Mouse (Mus musculus) brain, adult 2 months (tissue): ENCODE data around the gene Edn2.

Experiments
- DNase-seq: peaks from one replicate; pipeline ENCODE4 v3.0.0; 2011; ENCODE audit warnings: low read depth, low spot score

The Edn2 gene

DNA sequence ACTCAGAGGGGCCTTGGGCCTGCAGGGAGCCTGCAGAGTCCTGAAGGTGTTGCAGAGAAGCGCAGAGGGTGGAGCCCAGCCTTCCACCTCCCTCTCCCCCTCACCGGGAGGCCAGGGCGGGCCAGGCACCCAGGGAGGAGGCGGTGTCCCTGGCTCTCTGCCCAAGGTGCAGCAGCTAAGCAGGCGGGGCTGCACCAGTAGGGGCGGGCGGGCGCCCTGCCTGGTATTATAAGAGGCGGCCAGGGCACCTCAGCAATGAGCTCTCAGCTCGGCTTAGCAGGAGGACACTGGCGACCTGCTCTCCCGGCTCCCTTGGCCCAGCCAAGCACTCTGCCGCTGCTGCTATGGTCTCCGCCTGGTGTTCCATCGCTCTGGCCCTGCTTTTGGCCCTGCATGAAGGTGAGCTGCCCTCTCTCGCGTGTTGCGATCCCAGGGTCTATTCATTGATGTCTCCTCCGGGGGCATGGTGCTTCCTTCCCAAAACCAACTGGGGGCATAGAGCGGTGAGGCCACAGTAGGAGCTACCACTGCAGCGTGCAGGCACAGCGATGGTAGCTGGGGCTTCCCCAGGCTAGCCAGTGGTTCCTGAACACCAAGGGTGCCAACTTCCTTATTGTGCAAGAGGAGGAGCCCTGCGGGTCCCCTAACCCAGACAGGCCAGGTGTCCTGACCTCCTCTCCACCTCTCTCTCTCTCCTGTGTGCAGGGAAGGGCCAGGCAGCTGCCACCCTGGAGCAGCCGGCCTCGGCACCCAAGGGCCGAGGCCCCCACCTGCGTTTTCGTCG is at the start of gene Edn2:
TSS of gene Edn2 (plus strand) at position 41 of the 784 bp plus-strand sequence.
- DNase-seq: no peak

DNA sequence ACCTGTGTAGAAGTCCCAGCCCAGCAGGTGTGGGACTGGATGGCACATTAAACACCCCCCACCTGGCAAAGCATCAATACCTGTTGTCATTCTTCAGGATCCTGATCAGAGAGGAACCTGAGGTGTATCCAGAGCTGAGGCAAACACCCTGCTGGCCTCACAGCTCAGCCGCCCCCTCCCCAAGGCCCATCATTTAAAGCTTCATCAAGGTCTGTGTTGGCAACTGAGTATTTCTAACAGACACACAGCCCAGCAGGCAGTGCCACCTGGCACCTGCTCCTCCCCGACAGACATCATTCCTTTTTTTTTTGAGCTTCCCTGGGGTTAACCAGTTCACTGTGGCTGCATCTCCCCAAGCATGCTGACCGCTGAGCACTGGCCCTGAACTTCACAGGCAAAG is 45.5 kb upstream of the Edn2 start:
- DNase-seq: peak; percentile 31

DNA sequence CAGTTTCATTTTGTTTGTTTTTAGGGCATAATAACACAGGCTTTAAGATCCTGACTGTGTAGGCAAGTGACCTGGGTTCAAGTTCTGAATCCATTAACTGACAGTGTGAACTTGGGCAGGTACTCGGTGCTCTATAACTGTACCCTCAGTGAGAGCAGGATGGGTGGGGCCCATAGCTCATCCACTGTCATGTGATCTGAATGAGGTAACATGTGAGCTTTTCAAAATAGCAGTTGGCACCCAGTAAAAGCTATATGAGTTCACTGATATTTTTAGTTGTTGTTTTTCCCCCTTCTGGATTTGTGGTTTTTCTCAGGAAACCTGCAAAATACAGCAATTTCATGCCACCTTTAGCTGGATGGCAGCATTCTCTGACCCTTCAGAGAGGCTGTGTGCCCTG is 44.7 kb upstream of the Edn2 start:
- peak; percentile 50 for DNase-seq

DNA sequence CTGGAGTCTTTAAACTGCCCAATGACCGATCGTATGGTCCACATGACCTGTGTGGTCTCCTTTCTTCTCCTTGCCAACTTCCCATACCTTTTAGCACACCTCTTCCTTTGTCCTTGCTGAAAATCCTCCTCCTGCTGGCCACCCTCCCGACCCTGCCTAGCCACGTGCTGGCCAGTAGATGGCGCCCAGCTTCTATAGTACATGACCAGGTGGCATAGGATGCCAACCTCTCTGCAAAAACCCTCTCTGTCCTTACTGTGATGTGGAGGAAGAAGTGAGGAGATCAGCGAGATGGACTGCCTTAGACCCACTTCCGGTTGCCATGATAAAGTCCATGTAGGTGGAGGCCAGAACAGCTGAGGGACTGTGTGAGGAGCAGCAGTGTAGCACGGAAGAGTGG is 40.7 kb upstream of the Edn2 start:
- peak; percentile 83 for DNase-seq

DNA sequence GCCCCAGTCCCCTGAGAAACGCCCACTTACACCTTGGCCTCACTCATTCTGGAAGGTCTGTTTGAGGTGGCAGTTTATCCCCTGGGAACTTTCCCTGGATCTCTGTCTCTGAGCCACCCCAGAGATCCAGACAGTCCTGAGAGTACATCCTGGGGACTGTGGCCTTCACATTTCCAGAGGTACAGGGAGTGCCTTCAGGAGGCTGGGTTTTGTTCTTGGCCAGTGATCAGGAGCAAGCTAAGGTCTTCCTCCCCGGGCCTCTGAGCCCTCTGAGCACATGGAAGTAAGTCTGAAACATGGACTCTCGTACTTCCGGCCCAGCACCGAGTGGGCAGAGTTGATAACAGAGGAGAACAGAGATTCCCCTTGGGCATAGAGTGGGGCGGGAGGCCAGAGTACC is 36.4 kb upstream of the Edn2 start:
- DNase-seq: no peak

DNA sequence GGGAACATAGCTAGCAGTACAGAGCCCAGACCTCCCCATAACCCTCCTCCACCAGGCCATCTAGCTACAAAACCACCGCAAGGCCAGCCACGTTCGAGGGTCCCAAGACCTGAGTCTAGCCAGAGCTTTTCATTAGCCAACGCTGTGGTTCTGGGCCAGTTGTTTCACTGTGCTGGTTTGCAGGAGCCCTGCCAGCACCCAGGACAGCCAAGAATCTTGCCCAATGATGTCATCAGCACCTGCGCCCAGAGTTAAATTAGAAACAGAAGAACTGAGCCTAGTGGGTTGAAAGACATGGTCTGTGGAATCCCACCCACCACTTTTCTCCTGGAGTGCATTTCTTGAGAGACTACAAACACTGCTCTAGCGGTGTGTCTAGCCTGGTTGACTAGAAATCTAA is 35.0 kb upstream of the Edn2 start:
- DNase-seq: peak; percentile 59

DNA sequence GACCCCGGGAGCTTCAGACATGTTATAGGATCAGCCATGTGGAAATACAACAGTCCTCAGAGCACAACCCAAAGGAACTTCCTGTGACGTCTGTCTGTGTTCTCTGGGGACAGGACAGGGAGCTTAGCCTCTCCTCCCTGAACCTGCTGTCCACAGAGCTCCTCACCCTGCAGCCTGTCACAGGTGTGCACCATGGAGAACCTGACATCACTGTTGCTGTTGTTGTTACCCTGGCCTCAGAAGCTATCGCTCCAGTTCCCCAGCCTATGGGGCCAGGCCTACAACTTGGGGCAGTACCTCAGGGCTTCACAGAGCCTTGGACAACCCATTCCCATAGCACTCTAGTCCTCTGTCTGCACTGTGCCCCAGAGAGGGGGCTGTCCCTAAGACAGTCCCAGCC is 33.7 kb upstream of the Edn2 start:
- no peak for DNase-seq

DNA sequence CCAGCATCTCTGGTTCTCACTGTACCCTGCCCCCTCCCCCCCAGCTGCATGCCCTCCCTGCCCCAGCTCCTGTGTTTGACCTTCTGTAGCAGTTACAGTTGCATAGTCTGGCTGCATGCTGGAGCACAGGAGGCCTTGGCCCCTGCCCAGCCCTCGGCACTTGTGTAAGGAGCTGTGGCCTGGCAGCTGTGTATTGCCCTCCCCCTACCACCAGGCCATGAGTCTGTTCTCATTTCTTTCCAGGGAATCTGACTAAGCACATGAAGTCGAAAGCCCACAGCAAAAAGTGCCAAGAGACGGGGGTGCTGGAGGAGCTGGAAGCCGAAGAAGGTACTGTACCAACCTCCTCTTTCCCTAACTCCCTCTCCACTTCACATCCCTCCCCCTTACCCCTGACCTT is 33.0 kb upstream of the Edn2 start:
- peak; percentile 81 for DNase-seq

DNA sequence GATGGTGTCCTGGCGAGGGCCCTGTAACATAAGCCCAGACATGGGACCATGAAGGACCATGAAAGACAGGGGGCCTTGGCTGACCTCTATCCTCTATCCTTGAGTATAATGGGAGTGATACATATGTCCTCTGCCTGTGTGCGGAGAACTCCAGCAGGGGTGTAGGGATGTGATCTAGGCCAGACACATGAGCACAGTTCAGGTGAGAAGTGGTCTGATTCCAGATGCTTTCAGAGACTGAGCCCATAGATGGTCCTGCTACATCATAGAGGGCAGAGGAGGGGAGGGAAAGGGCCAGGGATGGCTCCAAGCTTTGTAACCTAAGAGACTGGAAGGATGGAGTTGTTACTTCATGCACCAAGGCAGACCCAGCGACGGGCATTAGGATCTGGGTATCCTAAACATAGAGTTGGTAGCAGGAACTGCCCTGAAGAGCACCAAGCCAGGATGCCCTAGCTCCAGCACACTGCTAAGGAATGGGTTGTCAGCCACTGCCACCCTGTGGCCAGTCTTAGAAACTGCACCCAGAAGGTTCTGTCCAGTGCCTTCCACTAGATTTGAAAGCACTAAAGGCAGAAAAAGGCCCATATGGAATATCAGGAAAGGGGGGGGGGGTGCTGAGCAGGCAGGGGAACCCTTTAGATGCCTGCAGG is 31.6 kb upstream of the Edn2 start:
- DNase-seq: peak; percentile 85

DNA sequence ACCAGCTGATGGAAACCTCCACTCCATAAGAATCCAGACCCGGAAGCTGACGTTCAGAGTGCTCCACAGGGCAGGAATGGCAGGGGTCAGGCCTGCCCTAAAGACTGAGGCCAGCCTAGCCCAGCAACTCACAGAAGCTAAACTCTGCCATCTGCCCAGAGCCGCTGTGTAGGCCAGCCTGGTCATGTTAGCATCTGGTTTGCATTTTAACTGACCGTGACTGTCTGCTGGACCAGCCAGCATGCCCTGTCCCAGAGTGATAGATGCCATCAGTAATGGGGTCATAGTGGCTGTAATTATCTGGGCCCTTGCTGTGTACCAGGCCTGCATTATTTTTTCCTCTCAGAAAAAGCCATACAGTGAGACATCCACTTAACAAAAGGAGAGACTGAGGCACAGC is 30.1 kb upstream of the Edn2 start:
- DNase-seq: no peak

DNA sequence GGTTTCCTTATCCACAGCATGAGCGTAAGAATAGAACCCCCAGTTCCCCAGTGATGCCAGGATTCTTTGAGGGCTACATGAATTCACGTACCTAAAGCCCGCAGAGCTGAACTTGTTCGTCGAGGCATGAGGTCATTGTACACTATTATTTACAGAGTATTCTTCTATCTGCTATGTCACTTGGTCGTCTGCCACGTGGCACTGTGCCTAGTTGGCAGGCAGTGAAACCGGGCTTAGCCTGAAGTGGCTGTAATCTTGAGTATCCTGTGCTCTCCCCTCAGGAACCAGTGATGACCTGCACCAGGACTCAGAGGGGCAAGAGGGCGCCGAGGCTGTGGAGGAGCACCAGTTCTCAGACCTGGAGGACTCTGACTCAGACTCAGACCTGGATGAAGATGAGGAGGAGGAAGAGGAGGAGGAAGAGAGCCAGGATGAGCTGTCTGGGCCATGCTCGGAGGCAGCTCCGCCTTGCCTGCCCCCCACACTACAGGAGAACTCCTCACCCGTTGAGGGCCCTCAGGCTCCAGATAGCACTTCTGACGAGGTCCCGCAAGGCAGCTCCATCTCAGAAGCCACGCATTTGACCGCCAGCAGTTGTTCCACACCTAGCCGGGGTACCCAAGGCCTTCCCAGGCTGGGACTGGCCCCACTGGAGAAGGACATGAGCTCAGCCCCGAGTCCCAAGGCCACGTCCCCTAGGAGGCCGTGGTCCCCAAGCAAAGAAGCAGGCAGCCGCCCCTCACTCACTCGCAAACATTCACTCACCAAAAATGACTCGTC is 29.4 kb upstream of the Edn2 start:
- peak; percentile 66 for DNase-seq

DNA sequence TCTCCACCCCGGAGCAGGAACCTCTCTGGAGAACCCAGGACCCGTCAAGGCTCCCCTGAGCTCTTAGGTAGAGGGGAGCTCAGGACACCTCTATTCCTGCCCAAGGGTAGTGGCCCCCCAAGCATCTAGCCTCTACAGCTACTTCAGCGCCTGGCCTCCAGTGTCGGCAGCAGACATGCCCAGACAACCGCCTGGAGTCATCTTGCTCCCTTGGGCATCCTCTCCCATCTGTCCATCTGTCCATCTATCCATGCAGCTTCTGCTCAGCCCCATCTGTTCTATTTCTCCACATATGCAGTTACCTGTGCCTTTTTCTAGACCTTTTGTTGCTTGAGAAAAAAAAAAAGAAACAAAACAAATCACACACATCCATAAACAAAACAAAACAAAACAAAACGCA is 26.8 kb upstream of the Edn2 start:
- peak; percentile 48 for DNase-seq

DNA sequence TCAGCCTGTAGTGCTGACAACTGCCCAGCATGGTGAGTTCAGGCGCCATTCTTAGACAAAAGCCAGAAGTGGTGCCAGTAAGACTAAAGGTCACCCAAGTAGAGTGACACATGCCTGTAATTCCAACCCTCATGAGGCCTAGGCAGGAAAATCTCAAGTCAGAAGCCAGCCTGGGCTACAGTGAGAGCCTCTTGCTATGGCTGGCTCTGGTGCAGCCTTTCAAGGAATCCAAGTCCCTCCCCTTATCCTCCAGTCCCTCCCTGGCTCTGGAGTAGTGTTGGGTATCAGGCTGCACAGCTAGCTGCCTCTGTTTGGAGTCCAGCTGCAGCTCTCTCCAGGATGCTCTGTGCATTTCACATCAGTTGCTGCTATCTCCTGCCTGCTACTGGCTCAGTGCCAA is 19.2 kb upstream of the Edn2 start:
- DNase-seq: no peak

DNA sequence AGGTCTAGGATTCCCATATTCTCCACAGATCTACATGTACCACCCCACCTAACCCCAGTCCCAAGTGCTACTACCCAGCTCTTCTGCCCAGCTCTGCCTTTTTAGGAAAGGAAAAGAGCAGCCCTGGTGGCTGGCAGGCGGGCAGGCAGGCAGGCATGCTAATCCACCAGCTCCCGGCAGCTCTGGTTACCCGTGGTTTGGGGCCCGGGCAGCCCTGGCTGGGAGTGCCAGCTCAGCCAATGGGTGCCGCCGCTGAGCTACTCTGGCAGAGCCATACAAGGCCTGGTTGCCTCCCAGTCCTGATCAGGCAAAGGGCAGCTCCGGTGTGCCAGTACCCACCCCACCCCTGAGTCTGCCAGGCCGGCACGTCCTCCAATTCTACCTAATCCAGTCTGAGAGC is 18.1 kb upstream of the Edn2 start:
- DNase-seq: no peak

DNA sequence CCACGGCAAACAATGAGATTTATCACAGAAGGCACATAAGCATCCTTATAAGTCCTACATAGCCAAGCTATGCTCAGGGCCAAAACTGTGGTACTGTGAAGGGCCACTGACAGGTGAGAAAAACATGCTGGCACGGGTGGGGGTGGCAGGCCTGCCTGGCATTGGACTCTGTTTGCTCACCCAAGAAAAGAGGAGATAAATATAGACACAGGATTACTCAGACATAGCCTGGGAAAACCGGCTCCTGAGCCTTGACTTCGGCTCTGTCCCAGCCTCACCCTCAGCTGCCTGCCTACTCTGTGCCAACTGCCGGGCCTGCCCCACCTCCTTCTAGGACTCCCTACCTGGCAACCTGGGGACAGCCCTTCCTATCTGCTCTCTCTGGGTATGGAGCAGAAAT is 16.7 kb upstream of the Edn2 start:
- DNase-seq: peak; percentile 93

DNA sequence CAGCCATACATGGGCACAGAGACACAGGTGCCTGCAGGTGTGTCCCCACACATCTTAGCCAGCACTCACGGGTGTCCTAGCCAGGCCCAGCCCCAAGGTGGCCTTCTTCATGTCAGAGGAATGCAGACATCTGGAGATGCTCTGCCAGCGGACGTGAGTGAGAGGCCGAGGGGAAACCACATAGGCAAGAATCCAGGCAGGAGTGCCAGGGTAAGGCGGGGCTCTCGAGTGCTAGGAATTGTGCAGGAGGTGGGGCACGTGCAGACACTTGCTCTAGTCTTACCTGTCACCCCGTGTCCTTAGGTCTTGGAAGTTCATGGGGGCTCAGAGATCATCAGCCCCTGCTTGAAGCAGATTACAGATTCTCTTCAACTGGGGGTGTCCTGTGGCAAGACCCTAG is 15.1 kb upstream of the Edn2 start:
- no peak for DNase-seq

DNA sequence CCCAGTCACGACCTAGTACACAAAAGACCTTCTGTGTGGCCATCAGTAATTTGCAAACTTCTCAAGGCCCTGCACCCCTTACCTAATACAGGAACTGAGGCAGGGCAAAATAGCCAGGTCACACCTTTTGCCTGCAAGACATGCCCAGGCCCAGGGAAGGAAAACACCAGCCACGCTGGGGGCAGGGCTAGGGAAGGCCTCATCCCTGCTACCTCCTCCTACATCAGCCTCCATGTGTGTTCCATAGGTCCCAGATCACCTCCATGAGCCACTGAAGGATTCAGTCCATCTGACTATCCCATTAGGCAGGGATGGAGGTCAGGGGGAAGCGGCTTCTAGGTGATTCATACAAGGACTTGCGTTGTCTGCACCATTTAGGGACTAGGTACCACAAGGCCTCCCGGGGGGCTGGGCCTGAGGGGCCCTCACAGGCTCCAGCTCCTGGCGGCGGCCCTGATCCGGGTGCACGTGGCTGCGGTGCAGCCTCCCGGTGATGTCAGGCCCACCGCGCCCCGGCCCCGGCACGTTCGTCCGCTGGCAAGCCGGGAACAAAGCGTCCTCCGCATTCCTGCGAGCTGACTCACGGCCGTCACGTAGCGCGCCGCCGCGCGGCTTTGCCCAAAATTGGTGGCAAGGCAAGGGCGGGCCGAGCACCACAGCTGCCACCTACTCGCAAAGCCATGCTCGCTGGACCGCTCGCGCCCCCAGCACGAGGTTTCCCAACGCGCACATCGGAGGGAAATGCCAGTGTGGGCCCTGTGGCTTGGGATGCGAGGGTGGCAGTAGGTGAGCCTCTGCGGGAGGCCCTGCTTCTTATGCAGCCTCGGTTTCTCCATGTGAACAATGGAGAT is 12.5 kb upstream of the Edn2 start:
- DNase-seq: peak; percentile 90

DNA sequence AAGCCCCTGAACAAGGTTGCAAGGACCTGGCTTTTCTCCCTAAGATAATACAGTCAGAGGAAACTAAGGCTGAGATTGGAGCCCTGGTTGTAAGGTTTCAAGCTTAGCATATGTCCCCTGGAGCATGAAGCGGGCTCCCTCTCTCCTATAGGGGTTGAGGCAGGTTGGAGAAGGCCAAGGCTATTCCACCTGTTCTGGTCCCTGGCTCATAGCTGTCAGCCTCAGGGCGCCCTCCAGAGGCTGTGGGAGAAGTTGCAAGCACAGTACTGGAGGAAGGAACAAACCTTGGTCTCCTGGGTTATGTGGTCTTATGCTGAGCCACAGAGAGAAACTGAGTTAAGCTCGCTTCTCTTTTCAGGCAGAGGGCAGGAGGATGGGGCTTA is 11.9 kb upstream of the Edn2 start:
- DNase-seq: peak; percentile 66

DNA sequence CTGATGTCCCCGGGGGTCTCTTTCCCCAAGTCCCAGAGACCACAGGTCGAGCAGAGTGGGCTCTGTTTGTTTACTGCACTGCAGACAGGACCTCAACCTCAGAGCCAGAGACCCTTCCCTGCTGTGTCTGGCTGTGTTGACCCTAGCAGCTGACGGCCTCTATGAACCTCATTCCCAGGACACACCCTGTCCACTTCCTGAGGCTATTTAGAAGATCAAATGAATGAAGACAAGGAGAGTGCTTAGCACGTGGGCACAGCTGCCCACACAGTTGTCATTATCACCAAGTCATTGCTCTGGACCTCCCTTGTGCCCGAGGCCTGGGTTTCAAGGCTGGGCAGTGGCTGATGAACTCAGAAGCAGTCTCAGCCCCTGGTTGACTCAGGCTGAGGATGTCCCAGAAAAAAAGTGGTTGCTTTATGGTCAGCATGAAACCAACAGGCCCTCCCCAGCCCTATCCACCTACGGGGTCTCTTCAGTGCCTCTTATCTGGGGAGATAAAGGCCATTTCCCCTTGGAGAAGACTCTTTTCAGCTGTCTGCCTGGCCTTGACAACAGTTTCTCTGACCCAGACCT is 10.6 kb upstream of the Edn2 start:
- DNase-seq: no peak

DNA sequence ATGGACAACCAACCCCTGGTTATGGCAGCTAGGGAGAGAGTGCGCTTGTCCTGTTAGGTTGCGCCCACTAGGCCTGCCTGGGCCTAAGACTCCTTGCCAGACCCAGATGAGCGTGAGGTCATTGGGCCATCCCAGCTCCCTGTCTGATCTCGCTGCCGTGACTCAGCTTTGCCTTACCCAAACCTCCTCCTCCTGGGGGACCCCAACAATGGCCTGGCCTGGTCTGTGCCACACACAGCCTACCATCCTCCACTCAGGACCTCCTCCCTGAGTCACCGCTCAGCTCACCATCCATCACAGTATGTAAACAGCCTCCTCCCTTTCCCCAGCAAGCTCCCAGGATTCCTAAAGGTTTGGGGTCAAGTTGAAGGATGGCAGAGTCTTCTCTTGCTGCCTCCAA is 9.1 kb upstream of the Edn2 start:
- DNase-seq: no peak

DNA sequence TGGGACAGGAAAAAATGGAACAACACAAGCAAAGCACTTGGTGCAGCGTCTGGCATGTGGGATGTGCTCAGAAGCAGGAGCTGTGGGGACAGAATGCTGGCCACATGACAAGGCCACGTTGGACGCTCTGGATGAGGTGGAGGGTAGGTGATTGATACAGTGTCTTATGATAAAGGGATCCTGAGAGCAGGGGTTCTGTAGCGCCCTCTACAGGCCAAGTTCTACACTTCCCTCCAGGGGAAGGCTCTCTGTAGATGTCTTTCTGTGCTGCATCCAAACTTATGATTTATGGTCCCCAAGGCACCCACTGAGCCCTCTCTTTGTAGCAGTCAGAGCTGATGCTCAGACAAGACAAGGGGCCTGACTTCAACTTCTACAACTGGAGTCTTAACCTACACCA is 8.4 kb upstream of the Edn2 start:
- peak; percentile 22 for DNase-seq
